Mouse (Mus musculus) CD4-positive helper T cell, adult 2 months (primary cell): ENCODE data around the gene Arl6ip5.

ENCODE experiments used
- DNase-seq: peaks from one replicate; pipeline ENCODE4 v3.0.0-alpha.2; 2012; ENCODE audit warnings: low read depth, missing footprints, low spot score

Gene Arl6ip5

GRCm38 (mm10) chr6:97272349-97272748, 61.9 kb downstream of the Arl6ip5 start:
- no peak for DNase-seq

GRCm38 (mm10) chr6:97273058-97273710, 62.7 kb downstream of the Arl6ip5 start:
- DNase-seq, result no peak

GRCm38 (mm10) chr6:97273777-97274176, 63.3 kb downstream of the Arl6ip5 start:
- no peak for DNase-seq

- peak; percentile 20 for DNase-seq
These were observed 65.3 kb downstream of the Arl6ip5 start for GRCm38 (mm10) chr6:97275760-97276159.

GRCm38 (mm10) chr6:97276366-97276765, 65.9 kb downstream of the Arl6ip5 start:
- DNase-seq, result no peak

GRCm38 (mm10) chr6:97276890-97277497, 66.5 kb downstream of the Arl6ip5 start:
- DNase-seq, result peak; percentile 45

- DNase-seq, result peak; percentile 67
These were observed 67.7 kb downstream of the Arl6ip5 start for GRCm38 (mm10) chr6:97278014-97278787.

- no peak for DNase-seq
These were observed 68.4 kb downstream of the Arl6ip5 start for GRCm38 (mm10) chr6:97278878-97279277.
